Mouse (Mus musculus): ENCODE results near the gene Disp2. TPM values are rescaled to one million over a fixed set of nuclear protein-coding genes. Genes with fewer than 3 reads are reported as not detected.
A peak's percentile ranks its signal among the peaks of the same experiment; 100 is the strongest.

Gene Disp2
- total RNA-seq, 4 experiments from 2014 or later: 231 to 282 (median 253) TPM

DNA sequence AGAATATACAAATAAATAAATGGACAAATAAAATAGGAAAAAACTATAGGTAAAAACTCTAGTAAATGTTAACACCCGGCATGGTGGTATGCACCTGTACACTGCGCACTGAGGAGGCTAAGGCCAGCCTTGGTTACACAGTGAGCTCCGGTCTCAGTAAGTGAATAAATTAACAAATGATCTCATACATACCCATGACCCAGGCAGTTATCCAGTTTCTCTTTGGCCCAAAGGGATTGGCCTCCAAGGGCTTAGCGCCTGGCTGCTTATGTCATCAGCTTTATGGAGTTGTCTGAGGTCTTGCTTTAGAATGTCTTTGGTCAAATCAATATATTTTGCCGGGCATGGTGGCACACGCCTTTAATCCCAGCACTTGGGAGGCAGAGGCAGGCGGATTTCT, 4.1 kb downstream of the Disp2 start:
- no peak for DNase-seq (ENCODE audit: low spot score in 2 of 2)

DNA sequence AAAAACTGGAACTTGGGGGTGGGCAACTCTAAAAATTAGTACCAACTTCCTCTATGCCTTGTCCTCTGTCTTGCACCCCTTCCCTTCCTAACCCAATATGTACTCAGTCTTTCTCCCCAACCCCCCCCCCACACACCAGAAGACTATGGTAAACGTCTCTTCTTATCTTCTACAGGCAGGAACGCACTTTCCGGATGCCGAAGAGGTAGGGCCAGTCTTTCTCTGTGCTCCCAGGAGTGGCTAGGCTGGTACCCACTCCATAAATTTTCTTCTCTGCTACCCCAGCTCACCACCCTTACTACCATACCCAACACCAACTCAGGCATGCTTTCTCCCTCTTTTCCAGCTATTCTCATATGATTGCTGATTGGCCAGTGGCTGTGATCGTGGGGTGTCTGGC, 7.0 kb downstream of the Disp2 start:
- no peak for DNase-seq (ENCODE audit: low spot score in 2 of 2)

DNA sequence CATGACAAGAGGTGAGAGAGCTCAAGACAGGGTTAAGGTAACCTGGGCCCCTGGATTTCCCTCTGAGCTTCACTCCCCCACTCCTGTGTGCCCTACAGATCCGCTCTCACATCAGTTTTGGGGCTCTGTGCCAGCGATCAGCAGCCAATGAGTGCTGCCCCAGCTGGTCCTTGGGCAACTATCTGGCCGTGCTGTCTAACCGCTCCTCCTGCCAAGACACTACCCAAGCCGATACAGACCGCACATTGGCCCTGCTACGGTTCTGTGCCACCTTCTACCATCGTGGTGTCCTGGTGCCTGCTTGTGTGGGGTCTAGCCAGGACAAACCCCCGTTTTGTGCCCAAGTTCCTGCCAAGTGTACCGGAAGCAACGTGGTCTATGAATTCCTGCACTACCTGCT, 10.0 kb downstream of the Disp2 start:
- peak in 1 of 2 experiments; percentile 63 for DNase-seq (ENCODE audit: low spot score in 2 of 2)

DNA sequence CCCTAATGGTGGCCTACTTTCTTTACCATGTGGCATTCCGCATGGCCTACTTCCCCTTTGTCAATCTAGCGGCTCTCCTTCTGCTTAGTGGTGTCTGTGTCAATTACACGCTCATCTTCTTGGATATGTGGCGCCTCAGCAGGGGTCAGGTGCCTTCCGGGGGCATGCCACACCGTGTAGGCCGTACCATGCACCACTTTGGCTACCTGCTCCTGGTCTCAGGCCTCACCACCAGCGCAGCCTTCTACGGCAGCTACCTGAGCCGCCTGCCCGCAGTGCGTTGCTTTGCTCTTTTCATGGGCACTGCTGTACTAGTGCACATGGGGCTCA, 10.7 kb downstream of the Disp2 start:
- DNase-seq (ENCODE audit: low spot score in 2 of 2): no peak

DNA sequence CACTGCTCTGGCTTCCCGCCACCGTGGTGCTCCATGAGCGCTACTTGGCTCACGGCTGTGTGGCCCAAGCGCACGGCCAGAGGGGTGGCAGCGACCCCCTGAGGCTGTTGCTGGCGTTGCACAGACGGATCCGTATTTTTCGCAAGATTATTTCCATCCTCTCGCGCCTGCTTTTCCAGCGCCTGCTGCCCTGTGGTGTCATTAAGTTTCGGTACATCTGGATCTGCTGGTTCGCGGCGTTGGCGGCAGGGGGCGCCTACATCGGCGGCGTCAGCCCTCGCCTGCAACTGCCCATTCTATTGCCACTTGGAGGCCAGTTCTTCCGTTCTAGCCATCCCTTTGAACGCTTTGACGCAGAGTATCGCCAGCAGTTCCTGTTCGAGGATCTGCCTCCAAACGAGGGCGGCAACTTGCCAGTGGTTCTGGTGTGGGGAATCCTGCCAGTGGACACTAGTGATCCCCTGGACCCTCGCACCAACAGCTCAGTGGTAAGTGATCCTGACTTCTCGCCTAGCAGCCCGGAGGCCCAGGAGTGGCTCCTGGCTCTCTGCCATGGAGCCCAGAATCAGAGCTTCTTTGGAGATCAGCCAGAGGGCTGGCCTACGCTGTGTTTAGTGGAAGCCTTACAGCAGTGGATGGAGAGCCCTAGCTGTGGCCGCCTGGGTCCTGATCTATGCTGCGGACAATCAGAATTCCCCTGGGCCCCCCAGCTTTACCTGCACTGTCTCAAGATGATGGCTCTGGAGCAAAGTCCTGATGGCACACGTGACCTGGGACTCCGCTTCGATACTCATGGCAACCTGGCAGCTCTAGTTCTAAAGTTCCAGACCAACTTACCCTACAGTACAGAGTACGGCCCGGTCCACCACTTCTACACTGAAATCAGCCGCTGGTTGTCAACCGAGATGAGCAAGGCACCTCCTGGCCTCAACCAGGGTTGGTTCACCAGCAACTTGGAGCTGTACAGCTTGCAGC, 11.3 kb downstream of the Disp2 start:
- peak in 1 of 2 experiments; percentile 55 for DNase-seq (ENCODE audit: low spot score in 2 of 2)

DNA sequence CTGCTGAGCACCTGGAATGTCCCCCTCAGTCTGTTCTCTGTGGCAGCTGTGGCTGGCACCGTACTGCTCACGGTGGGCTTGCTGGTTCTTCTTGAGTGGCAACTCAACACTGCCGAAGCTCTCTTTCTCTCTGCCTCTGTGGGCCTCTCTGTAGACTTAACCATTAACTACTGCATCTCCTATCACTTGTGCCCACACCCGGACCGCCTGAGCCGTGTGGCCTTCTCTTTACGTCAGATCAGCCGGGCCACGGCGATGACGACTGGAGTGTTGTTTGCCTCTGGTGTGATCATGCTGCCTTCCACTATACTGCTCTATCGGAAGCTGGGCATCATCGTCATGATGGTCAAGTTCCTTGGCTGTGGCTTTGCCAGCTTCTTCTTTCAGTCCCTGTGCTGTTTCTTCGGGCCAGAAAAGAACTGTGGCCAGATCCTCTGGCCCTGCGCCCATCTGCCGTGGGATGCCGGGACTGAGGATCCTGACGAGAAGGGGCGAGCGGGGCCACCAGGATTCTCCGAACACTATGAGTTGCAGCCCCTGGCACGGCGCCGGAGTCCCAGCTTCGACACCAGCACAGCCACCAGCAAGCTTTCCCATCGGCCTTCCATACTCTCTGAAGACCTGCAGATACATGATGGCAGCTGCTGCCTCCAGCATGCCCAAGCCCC, 12.2 kb downstream of the Disp2 start:
- DNase-seq (ENCODE audit: low spot score in 2 of 2): no peak

DNA sequence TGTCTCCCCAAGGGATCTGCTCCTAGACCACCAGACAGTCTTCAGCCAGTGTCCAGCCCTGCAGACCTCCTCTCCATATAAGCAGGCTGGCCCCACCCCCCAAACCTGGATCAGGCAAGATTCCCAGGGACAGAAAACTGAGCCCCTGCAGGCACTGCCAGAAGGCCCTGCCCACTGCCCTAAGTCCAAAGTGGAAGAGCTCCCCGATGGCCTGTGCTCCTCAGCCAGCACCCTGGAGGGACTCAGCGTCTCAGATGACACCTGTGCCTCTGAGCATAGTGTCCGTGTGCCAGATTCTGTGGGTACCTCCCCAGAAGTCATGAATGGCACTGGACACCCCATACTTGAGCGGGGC, 12.7 kb downstream of the Disp2 start:
- DNase-seq (ENCODE audit: low spot score in 2 of 2): no peak

DNA sequence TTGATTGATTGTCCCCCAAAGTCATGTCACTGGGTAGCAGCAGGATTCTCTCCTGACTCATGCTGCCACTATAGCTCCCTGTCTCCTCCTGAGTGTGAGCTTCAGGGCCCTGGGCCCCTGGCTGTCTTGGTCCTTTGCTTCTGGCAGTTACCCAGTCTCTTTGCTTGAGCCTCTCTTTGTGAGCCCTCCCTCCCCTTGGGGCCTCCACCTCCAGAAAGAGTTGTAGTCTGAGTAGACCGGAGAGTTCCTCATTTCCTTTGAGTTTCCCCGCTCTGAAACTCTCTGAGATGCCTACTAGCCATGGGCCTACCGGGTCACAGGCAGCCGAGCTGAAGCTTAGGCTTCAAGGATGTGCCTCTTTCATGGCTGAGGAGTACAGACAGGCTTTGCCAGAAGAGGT, 14.1 kb downstream of the Disp2 start:
- no peak for DNase-seq (ENCODE audit: low spot score in 2 of 2)

DNA sequence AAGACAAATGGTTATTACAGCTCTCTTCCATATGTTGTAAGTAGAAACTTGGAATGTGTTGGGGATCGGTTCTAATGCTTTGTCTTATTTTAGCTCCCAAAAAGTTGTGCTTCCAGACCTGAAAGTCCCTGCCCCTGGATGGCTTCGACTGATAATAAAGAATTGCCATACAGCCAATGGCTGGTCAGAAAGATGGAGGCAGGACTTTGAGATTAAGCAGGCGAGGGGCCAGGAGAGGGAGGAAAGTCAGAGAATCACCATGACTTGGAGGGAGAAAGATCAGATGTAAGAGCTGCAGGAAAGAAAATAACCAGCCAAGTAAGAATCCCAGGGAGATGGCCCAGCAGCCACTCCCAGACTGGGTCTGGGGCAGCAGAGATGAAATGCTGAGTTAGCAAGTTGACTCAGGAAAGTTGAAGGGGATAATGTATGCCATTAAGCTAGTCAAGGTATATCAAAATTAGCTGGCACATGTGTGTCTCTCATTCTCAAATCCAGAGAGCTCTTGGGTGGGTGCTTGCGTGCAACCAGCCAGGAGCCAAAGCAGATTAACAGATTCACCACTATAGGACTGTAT, 23.1 kb downstream of the Disp2 start:
- DNase-seq (ENCODE audit: low spot score in 2 of 2): no peak

DNA sequence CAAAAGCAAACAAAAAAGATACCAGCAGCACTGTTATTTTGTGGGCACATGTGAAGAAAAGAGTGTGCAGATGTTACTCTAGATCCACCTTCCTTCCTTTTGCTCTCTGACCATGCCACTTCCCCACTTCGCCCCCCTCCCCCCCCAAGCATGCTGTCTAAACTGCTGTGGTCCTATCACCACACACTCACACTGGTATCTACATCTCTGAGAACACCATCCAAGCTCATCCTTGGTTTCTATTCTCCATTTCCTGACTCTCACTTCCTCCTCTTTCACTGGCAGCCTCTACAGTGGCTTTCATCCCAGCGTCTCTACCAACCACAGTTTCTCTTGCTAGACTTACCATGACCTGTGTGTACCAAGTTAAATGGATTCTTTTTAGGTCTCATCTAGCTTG, 25.0 kb downstream of the Disp2 start:
- no peak for DNase-seq (ENCODE audit: low spot score in 2 of 2)

DNA sequence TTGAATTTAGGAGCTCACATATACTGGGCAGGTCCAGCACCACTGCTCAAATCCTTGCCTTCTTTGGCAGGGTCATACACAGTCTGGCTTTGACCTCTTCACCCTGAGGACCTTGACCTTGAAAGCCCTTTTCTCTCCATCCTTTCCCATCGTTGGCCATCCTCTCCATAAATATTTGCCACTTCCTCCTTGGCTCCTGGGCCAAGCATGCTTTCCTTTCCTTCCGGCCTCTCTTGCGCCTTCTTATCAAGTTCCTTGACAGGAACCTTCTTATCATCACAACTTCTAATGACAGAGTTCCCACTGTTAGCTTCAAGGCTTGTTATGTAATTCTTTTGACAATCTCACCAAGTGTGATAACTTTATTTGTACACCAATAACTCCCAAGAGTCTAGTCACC, 25.6 kb downstream of the Disp2 start:
- DNase-seq (ENCODE audit: low spot score in 2 of 2): no peak

DNA sequence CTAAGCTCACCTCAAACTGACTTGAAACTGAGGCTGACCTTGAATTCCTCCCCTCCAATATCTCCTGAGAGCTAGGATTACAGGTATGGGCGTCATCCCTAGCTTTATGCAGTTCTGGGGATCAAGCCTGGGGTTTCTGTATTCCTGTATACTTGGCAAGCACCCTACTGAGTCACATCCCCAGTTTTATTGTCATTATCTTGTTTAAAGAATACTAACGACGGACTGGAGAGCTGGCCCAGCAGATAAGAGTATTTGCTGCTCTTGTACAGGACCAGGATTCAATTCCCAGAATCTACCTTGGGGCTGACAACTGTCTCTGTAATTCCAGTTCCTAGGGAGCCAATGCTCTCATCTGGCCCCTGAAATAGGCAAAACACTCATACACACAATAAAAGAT, 26.2 kb downstream of the Disp2 start:
- DNase-seq (ENCODE audit: low spot score in 2 of 2): no peak

DNA sequence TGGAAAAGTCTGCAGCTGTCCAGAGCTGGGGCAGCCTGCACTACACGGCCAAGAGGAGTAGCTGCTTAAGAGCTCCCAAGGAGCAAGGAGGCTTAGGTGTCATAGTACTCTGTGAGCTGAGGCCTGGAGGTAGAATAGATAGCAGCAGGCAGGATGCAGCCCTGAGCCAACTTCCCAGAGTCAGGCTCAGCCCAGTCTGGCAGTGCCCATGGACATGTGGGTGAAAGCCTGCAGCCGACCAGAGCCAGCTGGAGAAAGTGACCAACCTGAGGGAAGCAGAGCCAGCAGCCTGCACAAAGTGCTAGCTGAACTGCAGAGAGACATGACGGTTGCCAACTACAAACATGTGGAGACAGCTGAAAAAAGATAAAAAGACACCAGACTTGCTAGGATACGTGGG, 27.3 kb downstream of the Disp2 start:
- no peak for DNase-seq (ENCODE audit: low spot score in 2 of 2)

DNA sequence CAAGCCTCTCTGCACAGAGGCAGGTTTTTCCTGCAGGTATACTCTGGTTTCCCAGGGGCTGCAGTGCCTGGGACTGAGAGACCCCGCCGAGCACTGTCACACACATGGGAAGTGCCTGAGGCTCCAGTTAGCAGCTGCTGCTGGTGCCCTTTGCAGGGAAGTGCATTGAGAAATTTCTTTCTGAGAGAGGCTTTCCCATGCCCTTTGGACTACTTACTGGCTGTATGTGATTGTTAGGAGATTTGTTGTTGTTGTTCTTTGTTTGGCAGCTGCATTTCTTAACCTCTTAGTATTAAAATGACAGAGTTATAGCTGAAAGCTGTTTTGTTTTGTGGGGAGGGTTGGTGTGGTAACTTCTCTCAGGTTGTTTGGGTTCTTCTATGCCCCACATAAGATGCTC, 31.3 kb downstream of the Disp2 start:
- no peak for DNase-seq (ENCODE audit: low spot score in 2 of 2)

DNA sequence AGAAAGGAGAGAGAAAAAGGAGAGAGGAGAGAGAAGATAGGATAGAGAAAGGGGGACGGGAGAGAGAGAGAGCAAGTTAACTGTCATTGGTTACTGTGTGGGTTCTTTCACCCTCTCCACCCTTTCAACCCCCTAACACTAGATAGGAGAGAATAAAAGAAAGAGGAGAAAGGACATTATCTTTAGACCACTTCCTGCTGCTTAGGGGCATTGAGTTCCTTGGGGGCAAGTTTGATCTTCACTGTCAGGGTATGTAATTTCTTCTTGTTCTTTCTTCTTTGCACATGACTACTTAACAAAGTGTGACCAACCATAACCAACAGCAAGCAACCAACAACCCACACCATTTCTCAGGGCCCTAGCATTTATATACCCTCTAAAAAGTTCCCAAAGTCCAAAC, 33.2 kb downstream of the Disp2 start:
- no peak for DNase-seq (ENCODE audit: low spot score in 2 of 2)

DNA sequence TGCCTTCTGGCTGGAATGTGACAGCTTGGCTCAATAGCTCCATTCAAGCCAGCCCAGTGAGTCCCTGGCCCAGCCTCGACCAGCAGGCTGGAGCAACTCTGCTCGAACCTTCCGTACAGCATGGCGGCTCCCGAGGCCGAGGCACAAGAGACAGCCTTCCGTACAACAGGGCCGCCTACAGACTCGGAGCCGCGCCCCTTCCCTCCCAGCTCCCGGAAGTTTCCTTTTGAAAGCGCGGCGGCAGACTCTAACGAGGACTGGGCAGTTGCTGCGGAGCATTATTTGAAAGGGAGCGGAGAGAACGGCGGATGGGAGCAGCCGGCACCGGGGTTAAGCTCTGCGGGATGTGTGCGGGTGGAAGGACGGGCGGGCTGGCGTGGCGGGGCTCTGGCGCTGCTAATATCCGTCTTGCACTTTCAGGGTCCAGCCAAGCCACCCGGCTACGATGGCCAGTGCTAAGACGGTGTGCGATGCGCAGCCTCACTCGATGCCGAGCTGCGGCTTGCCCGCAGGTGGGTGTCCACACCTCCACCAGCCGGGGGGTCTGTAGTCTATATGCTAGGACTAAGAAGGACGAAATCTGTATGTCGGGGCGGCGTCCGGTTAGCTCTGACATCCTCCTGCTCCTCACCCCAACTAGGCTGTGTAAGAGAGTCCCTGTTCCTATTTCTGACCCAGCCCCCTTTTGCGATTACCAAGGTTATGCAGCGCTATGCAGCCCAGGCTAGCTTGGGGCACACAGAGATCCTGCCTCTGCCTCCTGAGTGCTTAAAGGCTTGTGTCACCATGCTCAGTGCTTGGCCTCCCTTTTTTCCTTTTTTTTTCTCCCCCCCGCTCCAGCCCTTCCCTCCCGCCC, 34.7 kb downstream of the Disp2 start, which contains the start of gene Knstrn:
Knstrn (plus strand) TSS at position 23 of the 856 bp plus-strand sequence.
- DNase-seq (ENCODE audit: low spot score in 2 of 2): peak; percentile 83 to 89

DNA sequence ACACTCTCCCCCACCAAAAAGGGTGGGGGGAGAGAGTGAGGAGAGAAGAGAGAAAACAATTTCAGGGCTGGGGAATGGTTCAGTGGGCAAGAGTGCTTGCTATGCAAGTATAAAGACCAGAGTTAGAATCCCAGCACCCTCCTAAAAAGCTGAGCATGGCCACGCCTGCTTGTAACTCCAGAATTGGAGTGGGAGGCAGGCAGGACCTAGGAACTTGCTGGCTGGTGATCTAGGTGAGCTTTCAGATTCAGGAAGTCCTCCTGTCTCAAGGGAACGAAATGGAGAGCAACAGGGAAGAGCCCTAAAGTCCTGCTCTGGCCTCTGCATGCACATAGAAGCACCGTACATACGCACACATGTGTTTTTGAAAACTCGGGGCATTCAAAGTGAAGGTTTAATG, 43.3 kb downstream of the Disp2 start:
- no peak for DNase-seq (ENCODE audit: low spot score in 2 of 2)

DNA sequence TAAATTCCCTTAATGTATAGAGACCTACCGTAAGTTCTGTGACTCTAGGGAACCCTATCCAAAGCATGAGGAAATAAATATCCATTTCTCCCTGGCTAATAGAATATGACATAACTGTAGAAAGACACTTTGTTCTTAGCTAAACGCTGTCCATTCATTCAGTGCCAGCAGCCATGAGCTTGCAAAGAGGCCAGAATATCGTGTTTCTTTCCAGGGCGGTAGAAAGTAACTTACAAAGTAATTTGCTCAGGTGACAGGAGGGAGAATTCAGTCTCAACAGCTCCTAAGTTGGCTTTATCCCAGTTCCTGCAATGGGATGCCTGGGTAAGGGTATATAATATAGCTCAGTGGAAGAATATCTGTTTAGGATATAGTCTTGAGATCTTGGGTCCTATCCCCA, 44.9 kb downstream of the Disp2 start:
- no peak for DNase-seq (ENCODE audit: low spot score in 2 of 2)

DNA sequence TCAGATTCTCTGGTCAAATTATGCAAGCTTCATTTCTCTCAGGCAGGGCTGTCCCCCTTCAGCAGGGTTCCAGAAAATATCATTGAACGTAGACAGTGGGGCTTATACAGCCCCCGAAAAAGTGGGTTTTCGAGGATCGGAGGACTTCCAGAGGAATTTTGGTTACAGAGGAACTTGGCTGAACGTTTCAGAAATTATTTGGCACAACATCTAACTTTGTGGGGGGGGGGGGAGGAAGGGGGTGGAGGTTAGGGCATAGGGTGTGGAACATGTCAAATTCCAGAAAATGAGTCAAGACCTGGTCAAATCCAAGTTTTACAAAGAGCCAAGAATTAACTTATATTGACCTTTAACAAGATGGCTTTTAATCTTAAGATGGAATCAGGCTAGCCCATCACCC, 49.6 kb downstream of the Disp2 start:
- DNase-seq (ENCODE audit: low spot score in 2 of 2): no peak

DNA sequence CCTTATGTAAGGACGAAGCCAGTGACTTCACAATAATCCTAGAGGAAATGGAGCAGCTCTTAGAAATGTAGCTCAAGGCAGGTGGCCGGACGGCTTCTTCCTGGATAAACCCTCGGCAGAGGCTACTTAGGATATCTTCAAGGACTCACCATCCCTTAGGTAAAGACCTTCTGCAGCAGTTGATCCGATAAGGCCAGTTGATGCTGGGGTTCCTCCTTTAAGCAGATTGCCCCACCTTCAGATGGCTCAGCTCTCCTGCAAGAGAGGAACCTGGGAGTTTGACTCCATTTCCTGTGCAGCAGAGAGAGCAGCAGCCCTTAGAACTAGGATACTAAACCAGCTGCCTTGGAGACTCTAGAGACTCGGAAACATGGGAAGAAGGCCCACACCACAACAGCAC, 54.5 kb downstream of the Disp2 start:
- DNase-seq (ENCODE audit: low spot score in 2 of 2): no peak

DNA sequence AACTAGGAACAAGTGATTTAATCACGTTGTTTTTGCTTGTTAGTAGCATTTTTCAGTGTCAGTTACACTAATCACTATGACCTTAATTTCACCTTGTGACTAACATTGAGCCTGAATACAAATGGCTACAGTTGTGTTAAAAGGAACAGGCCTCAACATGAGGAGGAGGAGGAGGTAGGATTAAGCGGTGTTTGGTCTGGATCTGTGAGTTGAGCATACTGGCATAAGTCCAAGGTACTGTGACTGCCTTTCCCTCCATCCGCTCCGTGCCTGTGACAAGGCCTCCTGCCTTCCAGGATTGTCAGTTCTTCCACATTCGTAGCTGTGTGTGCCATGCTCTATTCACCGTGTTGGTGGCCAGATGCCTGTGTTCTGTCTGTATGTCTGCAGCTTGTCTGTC, 55.6 kb downstream of the Disp2 start:
- DNase-seq (ENCODE audit: low spot score in 2 of 2): no peak

DNA sequence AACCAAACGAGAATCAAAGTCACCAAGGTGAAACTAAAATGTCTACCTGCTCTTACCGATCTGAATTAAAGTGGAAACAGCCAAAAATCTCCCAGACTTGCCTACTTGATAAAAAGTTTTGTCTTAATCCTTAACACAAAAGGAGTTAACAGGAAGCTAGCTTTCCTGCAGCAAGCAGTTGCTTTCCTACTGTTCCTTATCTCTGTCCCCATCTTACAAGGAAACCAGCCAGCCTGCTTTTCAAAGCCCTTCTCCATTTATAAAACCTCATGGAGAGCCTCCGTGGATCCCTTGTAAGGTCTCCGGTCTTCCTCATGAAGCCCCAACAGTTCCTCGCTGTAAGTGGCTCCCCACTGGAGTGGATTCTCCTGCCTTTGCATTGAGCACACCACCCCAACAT, 58.8 kb downstream of the Disp2 start:
- DNase-seq (ENCODE audit: low spot score in 2 of 2): no peak

All from layer of hippocampus, adult 8-10 months (tissue).